Mouse (Mus musculus) adrenal gland, postnatal 4 days (tissue): ENCODE data around the gene Rassf3. TPM values are rescaled to one million over a fixed set of nuclear protein-coding genes. Genes with fewer than 3 reads are reported as not detected.

Experiments used
- DNase-seq, 2 experiments: peaks; one replicate each; pipeline ENCODE4 v3.0.0; 2021 to 2022; ENCODE audit warnings: low spot score in 2 of 2, mixed read lengths in 2 of 2
- total RNA-seq, 2 experiments: library from RNA; stranded (reverse); gene quantifications; 2 replicates each; pipeline ENCODE4 v1.2.3; 2021

Rassf3 gene
- total RNA-seq, 2 experiments from 2014 or later: 37.6 to 44.5 TPM

GRCm38 (mm10) chr10:121462162-121462881 lies 13.8 kb downstream of the Rassf3 start:
- DNase-seq: no peak

GRCm38 (mm10) chr10:121461404-121462161 lies 14.6 kb downstream of the Rassf3 start:
- DNase-seq: peak in 1 of 2 experiments; percentile 38

- DNase-seq: no peak
Observed at GRCm38 (mm10) chr10:121459124-121459853, 16.9 kb downstream of the Rassf3 start.

GRCm38 (mm10) chr10:121458408-121458807 lies 17.7 kb downstream of the Rassf3 start:
- DNase-seq: no peak

- no peak for DNase-seq
Observed at GRCm38 (mm10) chr10:121457381-121457780, 18.8 kb downstream of the Rassf3 start.

GRCm38 (mm10) chr10:121455517-121455916 lies 20.6 kb downstream of the Rassf3 start:
- DNase-seq: no peak

- DNase-seq: no peak
Observed at GRCm38 (mm10) chr10:121454708-121455475, 21.3 kb downstream of the Rassf3 start.

GRCm38 (mm10) chr10:121454033-121454432 lies 22.1 kb downstream of the Rassf3 start:
- DNase-seq: no peak

GRCm38 (mm10) chr10:121445808-121446207 lies 30.3 kb downstream of the Rassf3 start:
- DNase-seq: no peak

- DNase-seq: no peak
Observed at GRCm38 (mm10) chr10:121444198-121444597, 31.9 kb downstream of the Rassf3 start.

GRCm38 (mm10) chr10:121443791-121444190 lies 32.4 kb downstream of the Rassf3 start:
- no peak for DNase-seq

- no peak for DNase-seq
Observed at GRCm38 (mm10) chr10:121439310-121439731, 36.8 kb downstream of the Rassf3 start.

- DNase-seq: no peak
Observed at GRCm38 (mm10) chr10:121438109-121438508, 38.0 kb downstream of the Rassf3 start.

- no peak for DNase-seq
Observed at GRCm38 (mm10) chr10:121436693-121437092, 39.5 kb downstream of the Rassf3 start.

- DNase-seq: no peak
Observed at GRCm38 (mm10) chr10:121436258-121436645, 39.9 kb downstream of the Rassf3 start.

GRCm38 (mm10) chr10:121435546-121436257 lies 40.4 kb downstream of the Rassf3 start:
- DNase-seq: no peak

GRCm38 (mm10) chr10:121434441-121435103 lies 41.6 kb downstream of the Rassf3 start:
- DNase-seq: no peak

GRCm38 (mm10) chr10:121432635-121433280 lies 43.4 kb downstream of the Rassf3 start:
- DNase-seq: no peak

- DNase-seq: no peak
Observed at GRCm38 (mm10) chr10:121432041-121432634, 44.0 kb downstream of the Rassf3 start.
